9 mouse cellular contexts compared by ENCODE assay signal in the genomic region with DNA sequence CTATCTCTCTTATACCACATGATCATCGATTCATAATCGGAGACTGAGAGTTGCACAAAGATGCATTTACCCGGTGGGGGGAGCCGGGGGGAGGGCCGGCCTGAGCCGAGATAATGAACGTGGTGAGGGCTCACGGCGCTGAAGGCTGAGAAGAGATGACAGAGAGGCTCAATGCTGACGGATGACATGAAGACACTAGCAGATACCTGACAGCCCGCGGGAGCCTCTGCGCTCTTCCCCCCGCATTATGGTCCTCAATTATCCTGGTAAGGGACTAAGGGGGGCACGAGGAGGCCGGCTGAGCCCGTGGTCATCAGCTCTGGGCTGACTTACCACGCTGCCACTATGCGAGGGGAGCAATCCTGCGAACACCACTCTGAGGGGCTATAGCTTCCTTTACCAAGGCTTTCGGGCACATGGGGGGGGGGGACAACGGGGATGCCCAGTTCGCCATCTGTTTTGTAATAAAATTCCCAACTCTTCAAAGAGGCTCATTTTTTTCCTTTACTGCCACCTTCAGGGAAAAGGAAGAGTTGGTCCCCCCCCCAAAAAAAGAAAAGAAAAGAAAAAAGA.
DNase-seq lines count a peak whose midpoint lies in the region; ATAC-seq lines count a peak whose summit lies in the region.
"Had no signal": no experiment of that assay in that cellular context is flagged by ENCODE, and none has a peak within 500 bp of the region (broad histone marks: within the 10 kb centered on the region; RNA-seq: fewer than 3 reads in every experiment).

No protein-coding gene starts in this region.

- peak overlapping the region; percentile 38 for H3K4me3 ChIP-seq in lung, embryonic 15.5 days
- H3K4me3 ChIP-seq in embryonic facial prominence, embryonic 11.5 days (ENCODE audit: low read depth, low read length): peak overlapping the region; percentile 31
- H3K4me3 ChIP-seq in intestine, embryonic 14.5 days (ENCODE audit: low read depth, low read length): peak overlapping the region; percentile 28
- H3K4me3 ChIP-seq in neural tube, embryonic 13.5 days: peak overlapping the region; percentile 35

- WGBS in lung, embryonic 15.5 days: 15% methylated on average over 23 of the region's 23 CpGs
- 19% methylated on average over 23 of the region's 23 CpGs for WGBS in embryonic facial prominence, embryonic 11.5 days
- WGBS in intestine, embryonic 14.5 days: 22% methylated on average over 23 of the region's 23 CpGs
- WGBS in neural tube, embryonic 13.5 days: 8% methylated on average over 23 of the region's 23 CpGs

- H3K4me1 ChIP-seq in lung, embryonic 15.5 days: peaks cover 28% of the 10 kb centered on the region
- peaks cover 6% of the 10 kb centered on the region for H3K4me1 ChIP-seq in embryonic facial prominence, embryonic 11.5 days (ENCODE audit: control insufficient read depth, insufficient read depth, low read length)
- H3K4me1 ChIP-seq in intestine, embryonic 14.5 days (replicated peaks; ENCODE audit: control insufficient read depth, insufficient read depth, low read length): peaks cover 21% of the 10 kb centered on the region
- H3K4me1 ChIP-seq in neural tube, embryonic 13.5 days (replicated peaks): peaks cover 68% of the 10 kb centered on the region

- no peak for ATAC-seq in lung, embryonic 15.5 days (ENCODE audit: borderline replicate concordance, extremely low read depth, low FRiP score, low TSS enrichment)
- ATAC-seq in embryonic facial prominence, embryonic 11.5 days (replicated peaks; ENCODE audit: insufficient number of reproducible peaks, low FRiP score, low TSS enrichment, low read depth): peak; percentile 21; the same call in 1 of the 2 replicates
- no peak for ATAC-seq in intestine, embryonic 14.5 days (replicated peaks; ENCODE audit: low FRiP score, low TSS enrichment, low read depth)
- peak; percentile 57; the same call in 1 of the 2 replicates for ATAC-seq in neural tube, embryonic 13.5 days (ENCODE audit: low read depth)

- H3K36me3 ChIP-seq in lung, embryonic 15.5 days: no peaks in the 10 kb centered on the region
- H3K36me3 ChIP-seq in embryonic facial prominence, embryonic 11.5 days (replicated peaks; ENCODE audit: control insufficient read depth, insufficient read depth, low read depth, low read length): no peaks in the 10 kb centered on the region
- no peaks in the 10 kb centered on the region for H3K36me3 ChIP-seq in intestine, embryonic 14.5 days (ENCODE audit: control insufficient read depth, insufficient read depth, low read length)
- H3K36me3 ChIP-seq in neural tube, embryonic 13.5 days: no peaks in the 10 kb centered on the region

- no peak for DNase-seq in lung, postnatal 10 days
- DNase-seq in embryonic facial prominence, embryonic 11.5 days (ENCODE audit: low spot score): no peak
- DNase-seq in intestine, embryonic 14.5 days (ENCODE audit: low spot score): no peak
- no peak for DNase-seq in urinary bladder, postnatal 14 days (ENCODE audit: low spot score)
- DNase-seq in embryo, embryonic 9.5 days (ENCODE audit: extremely low spot score): no peak
- no peak for DNase-seq in kidney, postnatal 4 days
- DNase-seq: gastrocnemius, postnatal 14 days had no signal

- H3K27ac ChIP-seq in lung, embryonic 15.5 days: no peak overlapping the region
- no peak overlapping the region for H3K27ac ChIP-seq in embryonic facial prominence, embryonic 11.5 days (replicated peaks; ENCODE audit: low read depth, low read length)
- 0 out of 2 replicates have a peak overlapping the region, but pooled peaks have one; percentile 33 for H3K27ac ChIP-seq in intestine, embryonic 14.5 days (ENCODE audit: low read depth)
- peak overlapping the region; percentile 85 for H3K27ac ChIP-seq in neural tube, embryonic 13.5 days (replicated peaks)

- H3K27me3 ChIP-seq in lung, embryonic 15.5 days: peaks cover 18% of the 10 kb centered on the region; the same call in 1 of the 2 replicates
- H3K27me3 ChIP-seq in embryonic facial prominence, embryonic 11.5 days (ENCODE audit: control insufficient read depth, insufficient read depth, low read length): no peaks in the 10 kb centered on the region; the same call in 1 of the 2 replicates
- no peaks in the 10 kb centered on the region for H3K27me3 ChIP-seq in intestine, embryonic 14.5 days (replicated peaks; ENCODE audit: control insufficient read depth, insufficient read depth, low read length)
- H3K27me3 ChIP-seq in neural tube, embryonic 13.5 days: no peaks in the 10 kb centered on the region

- H3K9me3 ChIP-seq in lung, embryonic 15.5 days: no peaks in the 10 kb centered on the region
- H3K9me3 ChIP-seq in embryonic facial prominence, embryonic 11.5 days (replicated peaks; ENCODE audit: control insufficient read depth, low read length): no peaks in the 10 kb centered on the region
- H3K9me3 ChIP-seq in intestine, embryonic 14.5 days (ENCODE audit: control insufficient read depth, low read length): no peaks in the 10 kb centered on the region
- H3K9me3 ChIP-seq in neural tube, embryonic 13.5 days: no peaks in the 10 kb centered on the region

- peak overlapping the region; percentile 81 for H3K4me2 ChIP-seq in lung, embryonic 15.5 days
- H3K4me2 ChIP-seq in embryonic facial prominence, embryonic 11.5 days (ENCODE audit: low read depth, low read length): peak overlapping the region; percentile 64
- H3K4me2 ChIP-seq in intestine, embryonic 14.5 days (ENCODE audit: low read length): peak overlapping the region; percentile 68
- H3K4me2 ChIP-seq in neural tube, embryonic 13.5 days: peak overlapping the region; percentile 71

- H3K9ac ChIP-seq in lung, embryonic 15.5 days: peak overlapping the region; percentile 40
- no peak overlapping the region; the same call in 1 of the 2 replicates for H3K9ac ChIP-seq in embryonic facial prominence, embryonic 11.5 days (replicated peaks; ENCODE audit: low read length)
- H3K9ac ChIP-seq in intestine, embryonic 14.5 days (ENCODE audit: low read length): peak overlapping the region; percentile 34; the same call in 1 of the 2 replicates
- peak overlapping the region; percentile 73 for H3K9ac ChIP-seq in neural tube, embryonic 13.5 days

Comparison
In these comparisons a context has a peak if more than half of its experiments do, and no peak if none do; other contexts are left out.
1. ATAC-seq: peak in embryonic facial prominence, embryonic 11.5 days (single experiment) and neural tube, embryonic 13.5 days (single experiment); none in lung, embryonic 15.5 days (single experiment) and intestine, embryonic 14.5 days (single experiment).
2. H3K27ac ChIP-seq: peak in intestine, embryonic 14.5 days (single experiment) and neural tube, embryonic 13.5 days (single experiment); none in lung, embryonic 15.5 days (single experiment) and embryonic facial prominence, embryonic 11.5 days (single experiment).
3. Peak in every context shown above with its lines, with median percentiles within 50 percentile points of each other: H3K4me2 ChIP-seq and H3K4me3 ChIP-seq.